Mouse (Mus musculus): Measurements from ENCODE around the gene Rbfox3.

GRCm38 (mm10) chr11:118645158-118645557 is 266.2 kb downstream of the Rbfox3 start:
- no peak for TF ChIP-seq CTCF (IDR thresholded peaks at IDR 0.05; ENCODE audit: extremely low read depth, insufficient read depth, low read length)
- no peak for TF ChIP-seq POLR2A (IDR thresholded peaks at IDR 0.05; ENCODE audit: extremely low read depth, insufficient read depth, low read length)
